Mouse (Mus musculus) liver, embryonic 11.5 days (tissue): ENCODE results near the gene Sv2a. TPM values are rescaled to one million over a fixed set of nuclear protein-coding genes. Genes with fewer than 3 reads are reported as not detected.
"Not testable (repeated sequence)": the region's sequence is repeated elsewhere in the genome, so short reads cannot be mapped to it uniquely, and the experiment has no call there.

Source experiments
- ATAC-seq: fragments of 200-750 bp; cut with Nextera tagmentation; replicated peaks from 2 replicates; pipeline ENCODE4 v1.8.0; 2017; ENCODE audit warnings: moderate number of reproducible peaks, mild to moderate bottlenecking, moderate TSS enrichment, moderate library complexity; ENCODE audit not compliant: low FRiP score
- DNase-seq: peaks from one replicate; pipeline ENCODE4 v3.0.0-alpha.2; 2017; ENCODE audit warnings: low spot score
- H3K27ac ChIP-seq: fragments of 300-500 bp; sonication (generic); 2 replicates; pipeline ENCODE4 v1.5.1; 2014; ENCODE audit warnings: mild to moderate bottlenecking, low read depth, low read length, control low read depth
- H3K27me3 ChIP-seq: fragments of 300-500 bp; sonication (generic); replicated peaks from 2 replicates; pipeline ENCODE4 v1.6.1; 2014; ENCODE audit warnings: low read length, mixed read lengths; ENCODE audit not compliant: control insufficient read depth, insufficient read depth
- H3K36me3 ChIP-seq: fragments of 300-500 bp; sonication (generic); 2 replicates; pipeline ENCODE4 v1.6.1; 2014; ENCODE audit warnings: mild to moderate bottlenecking, low read length, moderate library complexity, mixed read lengths; ENCODE audit not compliant: control insufficient read depth, insufficient read depth
- H3K4me1 ChIP-seq: fragments of 300-500 bp; sonication (generic); replicated peaks from 2 replicates; pipeline ENCODE4 v1.6.1; 2014; ENCODE audit warnings: low read length, mixed read lengths; ENCODE audit not compliant: control insufficient read depth, insufficient read depth
- H3K4me2 ChIP-seq: fragments of 300-500 bp; sonication (generic); 2 replicates; pipeline ENCODE4 v1.6.1; 2014; ENCODE audit warnings: mild to moderate bottlenecking, control low read depth, moderate library complexity
- H3K4me3 ChIP-seq: fragments of 300-500 bp; sonication (generic); 2 replicates; pipeline ENCODE4 v1.5.1; 2014; ENCODE audit warnings: low read depth, low read length, control low read depth
- H3K9ac ChIP-seq: fragments of 300-500 bp; sonication (generic); 2 replicates; pipeline ENCODE4 v1.6.1; 2014; ENCODE audit warnings: low read depth, low read length, control low read depth
- H3K9me3 ChIP-seq: fragments of 300-500 bp; sonication (generic); 2 replicates; pipeline ENCODE4 v1.6.1; 2016; ENCODE audit warnings: low read length, inconsistent platforms, mixed read lengths; ENCODE audit not compliant: control insufficient read depth
- WGBS: fragments of 180-500 bp; shearing (Covaris S2); extraction: QIAGEN DNeasy Blood & Tissue Kit; methylation state at CpG from one replicate; pipeline ENCODE4 v1.1.7; 2014; 5-methylcytosine and 5-hydroxymethylcytosine counted together
- polyA plus RNA-seq: library from polyadenylated mRNA; unstranded; fragments of >200 nt; fragmentation: Nextera tagmentation; extraction: Ambion mirVana; gene quantifications from 2 replicates; pipeline ENCODE4 v1.2.1, GENCODE M21; 2014

Sv2a gene
- polyA plus RNA-seq, 1 experiment from 2014 or later: 4.3 TPM

DNA sequence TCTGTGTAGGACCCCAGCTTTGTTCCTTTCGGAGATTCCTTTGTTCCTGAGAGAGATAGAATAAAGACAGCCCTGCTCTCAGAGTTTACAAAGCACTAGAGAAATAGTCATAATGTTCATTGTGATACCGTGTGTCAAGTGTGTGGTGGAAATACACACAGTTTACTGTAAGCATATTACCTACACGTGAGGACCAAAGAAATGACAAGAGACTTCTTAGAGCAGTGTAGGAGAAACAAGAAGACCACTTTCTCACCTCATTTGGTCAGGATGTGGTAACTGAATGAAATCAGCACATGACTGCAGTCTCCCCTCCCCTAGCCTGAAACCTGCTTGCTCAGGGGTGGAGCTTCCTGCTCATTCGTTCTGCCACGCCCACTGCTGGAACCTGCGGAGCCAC, 17.2 kb downstream of the Sv2a start:
- 4% methylated on average over 6 of the region's 6 CpGs for WGBS
- H3K27ac ChIP-seq: peak overlapping the region; percentile 54
- peak; percentile 50 for ATAC-seq

DNA sequence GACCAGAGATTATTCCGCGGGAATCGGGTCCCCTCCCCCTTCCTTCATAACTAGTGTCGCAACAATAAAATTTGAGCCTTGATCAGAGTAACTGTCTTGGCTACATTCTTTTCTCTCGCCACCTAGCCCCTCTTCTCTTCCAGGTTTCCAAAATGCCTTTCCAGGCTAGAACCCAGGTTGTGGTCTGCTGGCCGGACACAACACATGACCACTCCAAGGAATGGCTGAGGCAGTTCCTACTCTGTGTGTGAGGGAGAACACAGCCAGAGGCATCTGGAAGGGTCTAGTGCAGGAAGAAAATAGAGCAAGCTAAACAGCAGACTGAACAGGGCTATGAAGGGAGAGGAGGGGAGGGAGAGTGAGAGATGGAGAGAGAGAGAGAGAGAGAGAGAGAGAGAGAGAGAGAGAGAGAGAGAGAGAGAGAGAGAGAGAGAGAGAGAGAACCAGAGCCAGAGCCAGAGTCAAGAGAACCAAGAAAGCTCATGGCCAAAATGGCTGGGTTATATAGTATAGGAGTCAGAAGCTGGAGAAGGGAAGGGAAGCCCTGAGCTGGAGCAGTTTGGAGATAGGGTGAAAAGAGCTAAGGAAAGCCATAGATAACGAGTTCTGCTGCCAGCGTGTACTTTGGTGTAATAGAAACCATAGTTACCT, 17.8 kb downstream of the Sv2a start:
- H3K4me3 ChIP-seq, H3K9me3 ChIP-seq, H3K27me3 ChIP-seq, H3K27ac ChIP-seq, H3K36me3 ChIP-seq, DNase-seq, ATAC-seq: not testable (repeated sequence)
- peak overlapping the region; percentile 30; the same call in 1 of the 2 replicates for H3K9ac ChIP-seq
- H3K4me1 ChIP-seq: peaks cover 13% of the 10 kb centered on the region
- 21% methylated on average over 6 of the region's 8 CpGs for WGBS
- H3K4me2 ChIP-seq: peak overlapping the region; percentile 96

More for the DNA sequence above, 17.2 kb downstream of the Sv2a start:
- H3K27me3 ChIP-seq: no peaks in the 10 kb centered on the region
- DNase-seq: no peak
- peak overlapping the region; percentile 68 for H3K4me3 ChIP-seq
- H3K4me2 ChIP-seq: peak overlapping the region; percentile 96
- H3K9me3 ChIP-seq: peaks cover 2% of the 10 kb centered on the region; the same call in 1 of the 2 replicates
- H3K9ac ChIP-seq: peak overlapping the region; percentile 68
- 0 out of 2 replicates have a peak, but pooled peaks cover 2% of the 10 kb centered on the region for H3K36me3 ChIP-seq
- peaks cover 13% of the 10 kb centered on the region for H3K4me1 ChIP-seq

DNA sequence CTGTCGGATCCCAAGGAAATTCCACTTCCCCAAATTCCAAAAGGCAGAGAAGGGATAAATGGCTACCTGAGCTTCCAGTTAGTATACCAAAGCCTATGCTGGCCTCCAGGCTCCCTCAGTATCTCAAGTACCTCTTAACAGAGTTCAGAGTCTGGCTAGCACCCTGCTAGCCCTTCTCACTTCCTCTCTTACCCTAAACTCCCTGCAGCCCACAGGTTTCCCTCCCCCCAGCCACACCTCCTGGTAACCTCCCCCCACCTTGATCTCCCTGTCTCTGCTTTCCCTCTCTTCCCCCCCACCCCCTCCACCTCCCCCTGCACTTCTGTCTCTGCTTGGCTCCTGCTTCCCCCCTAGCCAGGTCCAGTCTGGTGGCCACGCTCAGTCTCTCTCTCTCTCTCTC, 18.8 kb downstream of the Sv2a start:
- peaks cover 13% of the 10 kb centered on the region for H3K4me1 ChIP-seq
- WGBS: 42% methylated on average over 2 of the region's 2 CpGs
- peaks cover 2% of the 10 kb centered on the region; the same call in 1 of the 2 replicates for H3K9me3 ChIP-seq
- no peak for DNase-seq
- H3K27me3 ChIP-seq: no peaks in the 10 kb centered on the region
- no peak overlapping the region for H3K9ac ChIP-seq
- no peak overlapping the region for H3K4me2 ChIP-seq
- H3K4me3 ChIP-seq: no peak overlapping the region
- no peak overlapping the region for H3K27ac ChIP-seq
- H3K36me3 ChIP-seq: 0 out of 2 replicates have a peak, but pooled peaks cover 2% of the 10 kb centered on the region
- no peak for ATAC-seq

DNA sequence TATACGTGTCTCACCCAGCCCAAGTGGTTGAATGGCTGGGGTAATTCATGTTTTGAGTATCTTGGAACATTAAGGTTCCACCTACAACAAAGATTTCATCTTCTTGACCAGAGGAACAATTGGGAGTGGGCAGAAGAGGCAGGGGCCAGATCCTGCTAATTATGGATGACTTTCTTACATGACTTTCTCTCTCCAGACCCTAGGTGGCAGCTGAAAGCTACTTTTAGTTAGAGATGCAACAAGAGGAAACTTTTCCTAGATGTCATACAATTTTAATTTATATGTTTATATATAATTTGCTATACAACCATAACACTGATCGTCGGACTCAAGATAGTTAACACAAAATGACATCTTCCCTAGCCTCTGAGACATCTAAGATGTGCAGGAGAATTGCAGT, 26.9 kb downstream of the Sv2a start:
- DNase-seq: no peak
- Histone ChIP-seq H3K27me3 (no peaks in the 10 kb centered on the region), H3K4me2 (no peak overlapping the region), H3K9me3 (no peaks in the 10 kb centered on the region), H3K4me3 (no peak overlapping the region), H3K9ac (no peak overlapping the region), H3K36me3 (no peaks in the 10 kb centered on the region), H3K4me1 (no peaks in the 10 kb centered on the region; the same call in 1 of the 2 replicates), H3K27ac (no peak overlapping the region)
- no peak for ATAC-seq
- WGBS: 80% methylated on average over 3 of the region's 3 CpGs

DNA sequence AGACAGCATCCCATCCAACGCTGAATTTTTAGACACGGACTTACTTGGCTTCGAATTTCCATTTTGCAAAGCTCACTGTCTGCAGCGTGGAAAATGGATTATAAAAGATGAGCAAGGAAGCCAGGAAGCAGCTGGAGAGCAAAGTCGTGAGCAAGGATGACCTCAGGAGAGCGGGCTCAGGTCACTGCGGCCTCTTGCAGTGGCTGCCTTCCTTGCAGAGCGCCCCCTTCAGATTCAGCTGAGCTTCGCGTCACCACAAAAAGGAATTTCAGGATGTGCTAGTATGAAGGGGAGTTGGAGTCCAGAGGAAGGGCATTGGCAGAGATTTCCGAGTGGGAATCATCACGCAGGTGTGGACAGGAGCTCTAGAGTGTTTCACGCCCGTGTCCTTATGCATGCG, 28.3 kb downstream of the Sv2a start:
- no peaks in the 10 kb centered on the region for H3K9me3 ChIP-seq
- H3K9ac ChIP-seq: no peak overlapping the region
- no peak for ATAC-seq
- no peaks in the 10 kb centered on the region for H3K36me3 ChIP-seq
- WGBS: 28% methylated on average over 15 of the region's 15 CpGs
- no peak overlapping the region for H3K4me3 ChIP-seq
- DNase-seq: no peak
- no peak overlapping the region for H3K27ac ChIP-seq
- no peaks in the 10 kb centered on the region for H3K27me3 ChIP-seq
- H3K4me2 ChIP-seq: no peak overlapping the region
- no peaks in the 10 kb centered on the region; the same call in 1 of the 2 replicates for H3K4me1 ChIP-seq

DNA sequence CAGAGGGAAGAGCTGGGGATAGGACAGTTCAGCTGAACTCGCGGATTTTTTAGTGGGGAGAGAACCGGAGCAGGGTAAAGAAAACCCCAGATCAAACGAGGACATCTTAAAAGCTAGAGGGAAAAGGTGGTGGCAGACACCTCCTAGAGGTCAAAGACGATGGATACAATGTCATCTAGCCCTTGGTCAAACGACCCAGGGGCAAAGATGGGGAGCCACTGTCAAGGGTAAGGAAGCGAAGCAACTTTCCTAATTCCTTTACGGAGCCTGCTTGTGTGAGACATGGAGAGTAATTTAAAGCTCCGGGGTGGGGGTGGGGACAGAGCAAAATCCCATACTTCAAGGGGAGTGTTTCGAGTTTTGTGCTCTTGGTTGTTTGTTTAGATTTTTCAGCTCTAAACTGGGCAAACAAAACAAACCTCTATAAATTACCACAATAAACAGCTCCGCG, 38.3 kb downstream of the Sv2a start:
- H3K36me3 ChIP-seq: no peaks in the 10 kb centered on the region
- H3K9ac ChIP-seq: peak overlapping the region; percentile 98
- peak overlapping the region; percentile 100 for H3K27ac ChIP-seq
- WGBS: 0% methylated on average over 12 of the region's 12 CpGs
- peaks cover 22% of the 10 kb centered on the region for H3K4me1 ChIP-seq
- DNase-seq (peak; percentile 64), ATAC-seq (0 out of 2 replicates have a peak, but pooled peaks have one; percentile 3)
- H3K27me3 ChIP-seq: no peaks in the 10 kb centered on the region
- H3K4me3 ChIP-seq: peak overlapping the region; percentile 61
- H3K9me3 ChIP-seq: no peaks in the 10 kb centered on the region
- H3K4me2 ChIP-seq: peak overlapping the region; percentile 92

DNA sequence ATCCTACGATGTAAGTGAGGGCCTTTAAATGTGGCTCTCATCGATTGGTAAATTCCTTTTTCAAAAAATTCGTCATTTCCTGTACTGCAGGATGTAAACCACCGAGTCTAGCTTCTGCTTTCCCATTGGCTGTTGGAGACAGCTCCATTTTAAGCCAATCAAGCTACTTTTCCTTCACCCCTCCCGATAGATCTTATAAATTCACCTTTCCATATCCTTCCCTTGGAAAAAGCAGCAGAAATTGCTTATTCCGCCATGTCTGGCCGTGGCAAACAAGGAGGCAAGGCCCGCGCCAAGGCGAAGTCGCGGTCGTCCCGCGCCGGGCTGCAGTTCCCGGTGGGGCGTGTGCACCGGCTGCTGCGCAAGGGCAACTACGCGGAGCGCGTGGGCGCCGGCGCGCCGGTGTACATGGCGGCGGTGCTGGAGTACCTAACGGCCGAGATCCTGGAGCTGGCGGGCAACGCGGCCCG, 38.7 kb downstream of the Sv2a start, which contains the start of the genes Bola1 and Hist2h2ab:
Bola1 (minus strand) TSS at position 49 of the 470 bp plus-strand sequence.
Hist2h2ab (plus strand) TSS at position 205 of the 470 bp plus-strand sequence.
- no peaks in the 10 kb centered on the region for H3K9me3 ChIP-seq
- peak within 1 kb of the TSS; percentile 61 for H3K4me3 ChIP-seq
- H3K27ac ChIP-seq: peak within 1 kb of the TSS; percentile 100
- peak within 1 kb of the TSS; percentile 98 for H3K9ac ChIP-seq
- under 1% methylated on average over 37 of the region's 37 CpGs for WGBS
- peaks cover 22% of the 10 kb centered on the region for H3K4me1 ChIP-seq
- ATAC-seq (peak; percentile 74), DNase-seq (peak; percentile 80)
- no peaks in the 10 kb centered on the region for H3K36me3 ChIP-seq
- no peaks in the 10 kb centered on the region for H3K27me3 ChIP-seq
- H3K4me2 ChIP-seq: peak within 1 kb of the TSS; percentile 92

DNA sequence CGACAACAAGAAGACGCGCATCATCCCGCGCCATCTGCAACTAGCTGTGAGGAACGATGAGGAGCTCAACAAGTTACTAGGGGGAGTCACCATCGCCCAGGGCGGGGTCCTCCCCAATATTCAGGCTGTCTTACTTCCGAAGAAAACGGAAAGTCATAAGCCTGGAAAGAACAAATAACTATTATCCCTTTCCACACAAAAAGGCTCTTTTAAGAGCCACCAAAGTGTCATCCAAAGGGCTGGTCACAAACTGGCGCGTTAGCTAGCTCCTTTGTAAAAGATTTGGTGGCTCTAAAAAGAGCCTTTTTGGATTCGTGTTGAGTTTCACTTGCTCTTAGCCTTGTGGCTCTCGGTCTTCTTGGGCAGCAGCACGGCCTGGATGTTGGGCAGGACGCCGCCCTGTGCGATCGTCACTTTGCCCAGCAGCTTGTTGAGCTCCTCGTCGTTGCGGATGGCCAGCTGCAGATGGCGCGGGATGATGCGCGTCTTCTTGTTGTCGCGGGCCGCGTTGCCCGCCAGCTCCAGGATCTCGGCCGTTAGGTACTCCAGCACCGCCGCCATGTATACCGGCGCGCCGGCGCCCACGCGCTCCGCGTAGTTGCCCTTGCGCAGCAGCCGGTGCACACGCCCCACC, 39.3 kb downstream of the Sv2a start:
- peaks cover 26% of the 10 kb centered on the region for H3K4me1 ChIP-seq
- under 1% methylated on average over 26 of the region's 47 CpGs for WGBS
- not testable (repeated sequence) for H3K27me3 ChIP-seq

More for the DNA sequence above, 39.3 kb downstream of the Sv2a start:
- Histone ChIP-seq H3K4me2 (peak overlapping the region; percentile 92), H3K4me3 (peak overlapping the region; percentile 61), H3K27ac (peak overlapping the region; percentile 100), H3K9ac (peak overlapping the region; percentile 98)
- not testable (repeated sequence) for H3K9me3 ChIP-seq, H3K36me3 ChIP-seq
- peak; percentile 79 for DNase-seq
- ATAC-seq: peak; percentile 9
